Mouse (Mus musculus): ENCODE data around the gene Hectd3. TPM values are rescaled to one million over a fixed set of nuclear protein-coding genes. Genes with fewer than 3 reads are reported as not detected.

Gene Hectd3
- polyA plus RNA-seq, 1 experiment from 2014 or later: 7.8 TPM

DNA sequence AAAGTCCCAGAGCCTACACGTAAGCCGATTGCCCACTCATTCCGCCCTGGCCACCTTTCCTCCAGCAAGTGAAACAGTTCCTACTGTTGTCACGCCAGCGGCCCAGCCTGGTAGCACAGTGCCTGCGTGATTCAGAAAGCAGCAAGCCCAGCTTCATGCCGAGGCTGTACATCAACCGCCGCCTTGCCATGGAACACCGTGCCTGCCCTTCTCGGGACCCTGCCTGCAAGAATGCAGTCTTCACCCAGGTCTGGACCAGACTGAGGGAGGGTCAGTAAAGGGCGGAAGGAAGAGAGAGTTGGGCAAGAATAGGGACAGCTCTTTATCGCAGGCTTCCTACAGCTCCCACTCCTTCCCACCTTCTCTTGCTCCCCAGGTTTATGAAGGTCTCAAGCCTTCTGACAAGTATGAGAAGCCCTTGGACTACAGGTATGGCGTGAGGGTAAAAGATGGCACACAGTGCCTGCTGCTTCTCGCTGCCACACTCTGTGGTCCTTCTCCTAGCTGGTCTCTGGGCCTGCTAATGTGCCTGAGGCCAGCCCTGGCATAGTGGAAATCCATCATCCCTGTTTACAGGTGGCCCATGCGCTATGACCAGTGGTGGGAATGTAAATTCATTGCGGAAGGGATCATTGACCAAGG lies 4.5 kb downstream of the Hectd3 start:
- H3K4me1 ChIP-seq (replicated peaks): peaks cover 30% of the 10 kb centered on the region
- WGBS (ENCODE audit: insufficient replicate concordance): 88% methylated on average over 17 of the region's 17 CpGs
- no peak overlapping the region for H3K4me2 ChIP-seq
- ATAC-seq (ENCODE audit: low read depth) (no peak), DNase-seq (no peak)
- H3K27me3 ChIP-seq: no peaks in the 10 kb centered on the region
- peaks cover 63% of the 10 kb centered on the region for H3K36me3 ChIP-seq
- no peak overlapping the region for H3K4me3 ChIP-seq (replicated peaks)
- no peaks in the 10 kb centered on the region for H3K9me3 ChIP-seq (replicated peaks)
- H3K9ac ChIP-seq: no peak overlapping the region
- no peak overlapping the region for H3K27ac ChIP-seq

DNA sequence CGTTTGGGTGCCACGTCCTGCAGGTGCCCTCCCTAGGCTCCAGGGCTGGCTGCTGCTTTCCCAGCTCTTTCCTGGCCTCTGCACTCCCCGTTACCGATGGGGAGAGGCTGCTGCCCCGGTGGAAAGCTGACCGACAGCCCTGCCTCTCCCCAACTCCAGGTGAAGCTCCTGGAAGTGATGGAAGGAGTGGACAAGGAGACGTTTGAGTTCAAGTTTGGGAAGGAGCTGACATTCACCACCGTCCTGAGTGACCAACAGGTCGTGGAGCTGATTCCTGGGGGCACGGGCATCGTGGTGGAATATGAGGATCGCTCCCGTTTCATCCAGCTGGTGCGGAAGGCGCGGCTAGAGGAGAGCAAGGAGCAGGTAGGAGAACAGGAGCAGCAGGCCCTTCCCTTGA lies 6.8 kb downstream of the Hectd3 start:
- peaks cover 63% of the 10 kb centered on the region for H3K36me3 ChIP-seq

DNA sequence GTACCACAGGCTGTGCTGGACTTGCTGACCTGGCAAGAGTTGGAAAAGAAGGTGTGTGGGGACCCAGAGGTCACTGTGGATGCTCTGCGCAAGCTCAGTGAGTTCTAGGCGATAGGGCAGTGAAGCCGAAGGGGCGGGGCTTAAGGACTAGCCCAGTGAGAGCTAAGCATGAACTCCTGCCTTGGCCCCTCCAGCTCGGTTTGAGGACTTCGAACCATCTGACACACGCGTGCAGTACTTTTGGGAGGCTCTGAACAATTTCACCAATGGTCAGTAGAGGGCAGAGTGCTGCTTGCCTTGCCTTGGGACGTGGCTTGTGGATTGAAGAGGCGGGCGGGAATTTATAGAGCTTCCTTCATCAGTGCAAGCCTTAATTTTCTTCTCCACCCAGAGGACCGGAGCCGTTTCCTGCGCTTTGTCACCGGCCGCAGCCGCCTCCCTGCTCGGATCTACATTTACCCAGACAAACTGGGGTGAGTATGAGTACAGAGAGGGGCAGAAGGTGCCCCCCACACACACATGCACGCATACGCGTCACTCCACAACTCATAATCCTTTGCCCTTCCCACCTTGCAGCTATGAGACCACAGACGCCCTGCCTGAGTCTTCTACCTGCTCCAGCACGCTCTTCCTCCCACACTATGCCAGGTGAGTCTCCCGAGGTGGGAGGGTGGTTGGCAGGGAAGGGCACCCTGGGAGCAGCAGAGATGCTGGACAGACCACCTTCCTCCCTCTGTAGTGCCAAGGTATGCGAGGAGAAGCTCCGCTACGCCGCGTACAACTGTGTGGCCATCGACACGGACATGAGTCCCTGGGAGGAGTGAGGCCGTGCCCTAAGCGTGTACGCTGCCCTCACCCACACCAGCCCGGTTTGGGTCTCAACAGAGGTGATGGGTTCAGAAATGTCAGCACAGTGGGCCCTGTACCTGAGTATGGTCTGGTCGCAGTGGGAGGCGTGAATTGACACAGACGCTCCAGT lies 7.7 kb downstream of the Hectd3 start:
- no peak overlapping the region for H3K9ac ChIP-seq
- no peak overlapping the region for H3K4me3 ChIP-seq (replicated peaks)
- 61% methylated on average over 38 of the region's 38 CpGs for WGBS (ENCODE audit: insufficient replicate concordance)
- peak; percentile 45 for DNase-seq
- peaks cover 63% of the 10 kb centered on the region for H3K36me3 ChIP-seq
- H3K4me1 ChIP-seq (replicated peaks): peaks cover 7% of the 10 kb centered on the region
- no peaks in the 10 kb centered on the region for H3K9me3 ChIP-seq (replicated peaks)
- no peaks in the 10 kb centered on the region for H3K27me3 ChIP-seq
- no peak overlapping the region for H3K4me2 ChIP-seq
- ATAC-seq (ENCODE audit: low read depth): peak; percentile 57
- H3K27ac ChIP-seq: no peak overlapping the region

More for the DNA sequence above, 6.8 kb downstream of the Hectd3 start:
- DNase-seq (no peak), ATAC-seq (ENCODE audit: low read depth) (no peak)
- Histone ChIP-seq H3K4me2 (no peak overlapping the region), H3K9me3 (replicated peaks) (no peaks in the 10 kb centered on the region), H3K4me3 (replicated peaks) (no peak overlapping the region), H3K9ac (no peak overlapping the region), H3K27ac (no peak overlapping the region), H3K4me1 (replicated peaks) (peaks cover 11% of the 10 kb centered on the region), H3K27me3 (no peaks in the 10 kb centered on the region)
- WGBS (ENCODE audit: insufficient replicate concordance): 80% methylated on average over 16 of the region's 16 CpGs

DNA sequence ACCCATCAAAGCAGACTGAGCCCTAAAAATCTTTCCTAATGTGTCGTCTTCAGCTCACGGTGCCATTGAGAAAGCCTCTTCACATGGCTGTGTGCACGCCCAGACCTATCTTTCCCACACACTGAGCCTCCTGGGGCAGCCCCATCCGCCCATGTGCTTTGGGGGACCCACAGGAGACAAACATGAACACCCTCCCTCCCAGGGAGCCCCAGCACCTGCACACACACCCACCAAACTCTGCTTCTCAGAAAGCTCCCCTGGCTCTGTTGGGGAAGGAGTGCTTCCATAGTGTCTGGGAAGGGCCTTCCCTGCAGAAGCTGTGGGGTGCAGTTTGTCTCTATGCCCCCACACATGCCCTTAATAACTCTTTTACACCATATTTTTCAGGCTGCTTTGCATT lies 9.5 kb downstream of the Hectd3 start:
- no peak overlapping the region for H3K4me2 ChIP-seq
- no peak for DNase-seq
- 65% methylated on average over 4 of the region's 4 CpGs for WGBS (ENCODE audit: insufficient replicate concordance)
- H3K27me3 ChIP-seq: no peaks in the 10 kb centered on the region
- H3K4me1 ChIP-seq (replicated peaks): peaks cover 7% of the 10 kb centered on the region
- H3K9ac ChIP-seq: no peak overlapping the region
- peaks cover 46% of the 10 kb centered on the region for H3K36me3 ChIP-seq
- no peaks in the 10 kb centered on the region for H3K9me3 ChIP-seq (replicated peaks)
- ATAC-seq (ENCODE audit: low read depth): no peak
- no peak overlapping the region for H3K4me3 ChIP-seq (replicated peaks)
- H3K27ac ChIP-seq: no peak overlapping the region

DNA sequence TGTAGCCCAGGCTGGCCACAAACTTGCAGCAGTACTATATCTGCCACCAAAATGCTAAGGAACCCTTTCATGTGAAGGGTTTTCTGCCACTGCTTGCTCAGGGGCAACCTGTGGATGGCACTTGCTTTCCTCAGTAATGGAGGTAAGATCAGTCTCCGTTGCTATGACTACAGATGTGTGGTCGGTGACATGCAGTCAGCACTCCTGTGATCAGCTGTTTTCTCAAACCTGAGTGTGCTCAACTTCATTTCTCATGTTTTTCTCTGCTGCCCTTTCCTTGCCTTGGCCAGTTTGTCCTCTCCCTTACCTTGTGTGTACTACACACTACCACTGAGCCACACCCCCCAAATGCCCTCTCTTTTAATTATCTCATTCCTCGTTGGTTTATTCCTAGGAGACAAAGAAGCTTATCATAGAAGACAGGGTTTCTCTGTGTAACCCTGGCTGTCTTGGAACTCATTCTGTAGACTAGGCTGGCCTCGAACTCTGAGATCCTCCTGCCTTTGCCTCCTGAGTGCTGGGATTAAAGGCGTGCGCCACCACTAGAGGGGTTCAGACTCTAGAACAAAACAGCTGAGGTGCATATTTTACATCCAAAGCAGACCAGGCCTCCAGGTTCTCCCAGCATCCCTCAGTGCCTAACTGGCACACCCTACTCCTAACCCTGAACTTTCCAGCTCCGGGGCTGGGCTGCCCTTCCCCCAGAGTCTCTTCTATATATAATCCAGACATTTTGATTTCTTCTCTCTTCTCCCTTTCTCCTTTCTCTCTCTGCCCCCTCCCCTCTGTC lies 10.7 kb downstream of the Hectd3 start:
- H3K9ac ChIP-seq: no peak overlapping the region
- peaks cover 35% of the 10 kb centered on the region for H3K36me3 ChIP-seq
- peaks cover 7% of the 10 kb centered on the region for H3K4me1 ChIP-seq (replicated peaks)
- 67% methylated on average over 7 of the region's 7 CpGs for WGBS (ENCODE audit: insufficient replicate concordance)
- no peak for ATAC-seq (ENCODE audit: low read depth)
- H3K4me3 ChIP-seq (replicated peaks): no peak overlapping the region
- H3K4me2 ChIP-seq: no peak overlapping the region
- no peaks in the 10 kb centered on the region for H3K9me3 ChIP-seq (replicated peaks)
- DNase-seq: no peak
- H3K27ac ChIP-seq: no peak overlapping the region
- no peaks in the 10 kb centered on the region for H3K27me3 ChIP-seq

DNA sequence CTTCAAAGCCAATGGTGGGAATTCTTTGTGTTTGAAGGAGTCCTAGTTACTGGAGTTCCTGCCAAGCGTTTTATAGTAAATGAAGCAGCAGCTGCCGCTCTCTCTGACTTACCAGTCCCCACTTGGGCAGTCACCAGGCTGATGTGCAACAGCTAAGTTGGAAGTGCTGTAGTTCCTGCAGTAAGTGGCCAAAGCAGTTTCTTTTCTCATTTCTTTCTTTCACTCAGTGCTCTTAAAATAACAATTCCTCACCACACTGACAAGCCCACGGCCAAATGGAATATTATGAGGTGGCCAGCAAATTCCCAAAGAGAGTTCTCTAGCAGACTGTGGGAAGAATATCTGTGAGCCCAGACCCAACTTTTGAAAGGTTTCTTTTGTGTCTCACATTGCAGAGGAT lies 11.9 kb downstream of the Hectd3 start:
- no peaks in the 10 kb centered on the region for H3K27me3 ChIP-seq
- ATAC-seq (ENCODE audit: low read depth) (no peak), DNase-seq (no peak)
- peaks cover 7% of the 10 kb centered on the region for H3K4me1 ChIP-seq (replicated peaks)
- no peak overlapping the region for H3K4me2 ChIP-seq
- 76% methylated on average over 3 of the region's 3 CpGs for WGBS (ENCODE audit: insufficient replicate concordance)
- H3K4me3 ChIP-seq (replicated peaks): no peak overlapping the region
- no peaks in the 10 kb centered on the region for H3K9me3 ChIP-seq (replicated peaks)
- H3K9ac ChIP-seq: no peak overlapping the region
- H3K27ac ChIP-seq: no peak overlapping the region
- peaks cover 22% of the 10 kb centered on the region for H3K36me3 ChIP-seq

DNA sequence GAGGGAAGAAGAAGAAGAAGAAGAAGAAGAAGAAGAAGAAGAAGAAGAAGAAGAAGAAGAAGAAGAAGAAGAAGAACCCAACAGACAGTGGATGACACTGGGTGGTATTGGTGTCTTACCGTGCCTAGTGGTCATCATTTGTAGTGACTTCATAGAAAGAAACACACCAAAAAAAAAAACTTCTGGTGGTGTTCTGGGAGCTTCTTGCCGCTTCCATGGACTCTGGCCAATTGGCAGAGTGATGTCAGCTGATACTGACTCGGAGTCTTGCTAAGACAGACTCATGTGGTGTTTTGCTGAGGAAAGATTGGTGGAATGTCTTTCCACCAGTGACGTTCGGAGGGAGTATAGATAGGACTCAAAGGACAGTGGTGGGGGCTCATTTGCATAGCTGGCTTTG lies 15.1 kb downstream of the Hectd3 start:
- no peak overlapping the region for H3K27ac ChIP-seq
- peaks cover 4% of the 10 kb centered on the region; the same call in 1 of the 2 replicates for H3K4me1 ChIP-seq (replicated peaks)
- no peaks in the 10 kb centered on the region for H3K36me3 ChIP-seq
- no peaks in the 10 kb centered on the region for H3K9me3 ChIP-seq (replicated peaks)
- no peak overlapping the region for H3K9ac ChIP-seq
- no peak overlapping the region for H3K4me2 ChIP-seq
- H3K4me3 ChIP-seq (replicated peaks): no peak overlapping the region
- 73% methylated on average over 5 of the region's 5 CpGs for WGBS (ENCODE audit: insufficient replicate concordance)
- ATAC-seq (ENCODE audit: low read depth) (no peak), DNase-seq (no peak)
- H3K27me3 ChIP-seq: no peaks in the 10 kb centered on the region

DNA sequence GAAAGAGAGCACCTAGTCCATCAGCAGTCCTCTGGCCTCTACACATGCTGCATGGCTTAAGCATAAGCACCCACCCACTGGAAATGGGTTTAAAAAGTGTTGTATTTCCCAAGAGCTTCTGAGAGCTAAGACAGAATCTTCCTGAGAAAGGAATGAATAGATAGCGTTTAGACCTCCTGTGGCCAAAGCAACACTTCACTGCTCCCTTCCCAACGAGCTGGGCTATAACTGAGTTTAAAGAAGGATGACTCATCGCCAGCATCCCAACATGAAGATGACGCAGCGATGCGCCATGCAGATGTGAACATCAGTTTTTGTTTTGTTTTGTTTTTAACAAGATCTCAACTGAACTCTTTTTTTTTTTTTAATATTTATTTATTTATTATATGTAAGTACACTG lies 18.5 kb downstream of the Hectd3 start:
- 80% methylated on average over 6 of the region's 6 CpGs for WGBS (ENCODE audit: insufficient replicate concordance)
- no peak for DNase-seq

DNA sequence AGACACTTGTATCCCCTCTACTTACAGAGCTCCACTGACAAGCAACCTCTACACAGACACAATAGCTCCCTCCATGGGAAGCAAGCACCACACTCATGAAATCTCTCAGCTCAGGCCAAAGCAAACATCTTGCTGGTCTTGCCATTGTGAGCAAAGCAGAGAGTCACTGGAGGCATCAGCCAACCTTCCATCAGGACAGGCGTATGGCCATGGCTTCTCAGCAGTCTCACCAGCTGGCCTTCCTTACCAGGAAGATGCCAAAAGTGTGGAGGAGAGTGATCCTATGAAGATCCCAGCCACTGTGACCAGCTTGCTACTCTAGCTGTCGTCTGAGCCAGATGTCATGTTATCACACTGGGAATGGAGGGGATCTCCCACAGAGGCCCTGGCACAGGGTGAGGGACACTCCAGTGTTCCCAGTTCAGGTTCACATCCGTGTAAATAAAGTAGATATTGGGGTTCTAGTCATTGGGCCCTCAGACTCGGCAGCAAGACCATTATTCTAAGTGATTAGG lies 19.8 kb downstream of the Hectd3 start:
- Histone ChIP-seq H3K4me2 (no peak overlapping the region), H3K27me3 (no peaks in the 10 kb centered on the region), H3K9ac (no peak overlapping the region), H3K36me3 (no peaks in the 10 kb centered on the region), H3K4me1 (replicated peaks) (peaks cover 10% of the 10 kb centered on the region), H3K27ac (no peak overlapping the region), H3K4me3 (replicated peaks) (no peak overlapping the region), H3K9me3 (replicated peaks) (no peaks in the 10 kb centered on the region)
- ATAC-seq (ENCODE audit: low read depth) (no peak), DNase-seq (no peak)
- 48% methylated on average over 4 of the region's 4 CpGs for WGBS (ENCODE audit: insufficient replicate concordance)

More for the DNA sequence above, 18.5 kb downstream of the Hectd3 start:
- Histone ChIP-seq H3K9me3 (replicated peaks) (no peaks in the 10 kb centered on the region), H3K4me3 (replicated peaks) (no peak overlapping the region), H3K27ac (no peak overlapping the region), H3K9ac (no peak overlapping the region), H3K4me2 (no peak overlapping the region), H3K27me3 (no peaks in the 10 kb centered on the region), H3K36me3 (no peaks in the 10 kb centered on the region), H3K4me1 (replicated peaks) (peaks cover 5% of the 10 kb centered on the region)
- ATAC-seq (ENCODE audit: low read depth): no peak

DNA sequence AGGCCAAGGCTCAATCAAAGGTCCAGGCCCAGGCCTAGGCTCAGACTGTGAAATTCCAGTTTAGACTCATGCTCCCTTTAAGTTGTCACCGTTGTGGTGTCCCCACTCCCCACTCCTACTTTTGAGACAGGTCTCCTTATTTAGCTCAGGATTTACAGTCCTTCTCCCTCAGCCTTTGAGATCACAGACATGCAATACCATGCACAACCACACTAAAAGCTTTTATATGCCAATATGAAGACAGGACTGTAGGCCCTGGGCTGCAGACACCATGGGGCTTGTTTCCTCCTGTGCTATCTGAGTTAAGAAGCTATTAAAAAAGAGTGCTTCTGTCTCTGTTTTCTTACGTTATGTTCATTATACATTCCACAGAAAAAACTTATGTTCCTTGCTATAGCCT lies 22.6 kb downstream of the Hectd3 start:
- 71% methylated on average over 2 of the region's 2 CpGs for WGBS (ENCODE audit: insufficient replicate concordance)
- H3K27ac ChIP-seq: no peak overlapping the region
- DNase-seq (no peak), ATAC-seq (ENCODE audit: low read depth) (no peak)
- no peak overlapping the region for H3K9ac ChIP-seq
- H3K36me3 ChIP-seq: peaks cover 10% of the 10 kb centered on the region
- H3K4me1 ChIP-seq (replicated peaks): peaks cover 38% of the 10 kb centered on the region
- H3K4me3 ChIP-seq (replicated peaks): no peak overlapping the region
- no peaks in the 10 kb centered on the region for H3K27me3 ChIP-seq
- no peaks in the 10 kb centered on the region for H3K9me3 ChIP-seq (replicated peaks)
- no peak overlapping the region for H3K4me2 ChIP-seq

DNA sequence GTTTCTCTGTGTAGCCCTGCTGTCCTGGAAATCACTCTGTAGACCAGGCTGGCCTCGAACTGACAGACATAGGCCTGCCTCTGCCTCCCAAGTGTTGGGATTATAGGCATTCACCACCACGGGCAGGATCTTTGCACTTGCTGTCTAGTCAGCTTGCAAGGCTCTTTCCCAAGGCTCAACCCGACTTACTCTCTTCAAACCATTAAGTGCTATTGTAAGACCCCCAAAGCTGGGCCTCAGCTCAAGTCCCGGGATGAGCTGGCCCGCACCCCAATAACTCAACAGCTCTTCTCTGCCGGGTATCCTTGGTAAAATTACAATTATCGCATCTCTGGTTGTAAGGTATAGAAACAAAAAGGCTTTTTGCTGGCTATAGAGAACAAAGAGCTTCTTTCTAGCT lies 23.2 kb downstream of the Hectd3 start:
- no peaks in the 10 kb centered on the region for H3K9me3 ChIP-seq (replicated peaks)
- peaks cover 42% of the 10 kb centered on the region for H3K4me1 ChIP-seq (replicated peaks)
- H3K36me3 ChIP-seq: peaks cover 16% of the 10 kb centered on the region
- H3K9ac ChIP-seq: no peak overlapping the region
- H3K4me3 ChIP-seq (replicated peaks): no peak overlapping the region
- ATAC-seq (ENCODE audit: low read depth): no peak
- H3K27me3 ChIP-seq: no peaks in the 10 kb centered on the region
- DNase-seq: no peak
- WGBS (ENCODE audit: insufficient replicate concordance): 83% methylated on average over 7 of the region's 7 CpGs
- no peak overlapping the region for H3K4me2 ChIP-seq
- H3K27ac ChIP-seq: no peak overlapping the region
